Mouse (Mus musculus): Measurements from ENCODE around the gene Epha10. TPM values are rescaled to one million over a fixed set of nuclear protein-coding genes. Genes with fewer than 3 reads are reported as not detected.

Gene Epha10
- polyA plus RNA-seq, 2 experiments, result not detected

GRCm38 (mm10) chr4:124881341-124881908, 726 bp downstream of the Epha10 start:
- DNase-seq (ENCODE audit: low read depth in 3 of 3, low spot score in 3 of 3), result no peak
- Histone ChIP-seq H3K9me3 (ENCODE audit: control insufficient read depth, low read length) (no peaks in the 10 kb centered on the region), H3K36me3 (replicated peaks; ENCODE audit: control insufficient read depth, insufficient read depth, low read depth) (no peaks in the 10 kb centered on the region), H3K9ac (replicated peaks) (no peak overlapping the region), H3K4me2 (ENCODE audit: low read depth) (no peak overlapping the region; the same call in 1 of the 2 replicates), H3K4me3 (ENCODE audit: insufficient read depth in 1 of 2, low read depth in 2 of 2, low read length in 2 of 2) (no peak overlapping the region), H3K27me3 (ENCODE audit: control insufficient read depth, insufficient read depth, low read length) (peaks cover 40% of the 10 kb centered on the region), H3K27ac (no peak overlapping the region), H3K4me1 (replicated peaks; ENCODE audit: control insufficient read depth in 2 of 2, insufficient read depth in 2 of 2, low read length in 1 of 2) (no peaks in the 10 kb centered on the region)
- ATAC-seq (ENCODE audit: insufficient read depth), result no peak
- TF ChIP-seq CTCF (IDR thresholded peaks at IDR 0.05; ENCODE audit: low read depth), result no peak
- TF ChIP-seq EP300 (IDR thresholded peaks at IDR 0.05; ENCODE audit: low read depth), result no peak
- 2% methylated on average over 37 of the region's 37 CpGs for WGBS (ENCODE audit: insufficient replicate concordance)

GRCm38 (mm10) chr4:124882151-124882729, 1.5 kb downstream of the Epha10 start:
- Histone ChIP-seq H3K4me2 (ENCODE audit: low read depth) (no peak overlapping the region), H3K9me3 (ENCODE audit: control insufficient read depth, low read length) (no peaks in the 10 kb centered on the region), H3K27ac (no peak overlapping the region), H3K9ac (replicated peaks) (no peak overlapping the region), H3K4me1 (replicated peaks; ENCODE audit: control insufficient read depth in 2 of 2, insufficient read depth in 2 of 2, low read length in 1 of 2) (no peaks in the 10 kb centered on the region), H3K36me3 (replicated peaks; ENCODE audit: control insufficient read depth, insufficient read depth, low read depth) (no peaks in the 10 kb centered on the region), H3K27me3 (ENCODE audit: control insufficient read depth, insufficient read depth, low read length) (peaks cover 40% of the 10 kb centered on the region), H3K4me3 (ENCODE audit: insufficient read depth in 1 of 2, low read depth in 2 of 2, low read length in 2 of 2) (no peak overlapping the region)
- ATAC-seq (ENCODE audit: insufficient read depth), result no peak
- no peak for TF ChIP-seq CTCF (IDR thresholded peaks at IDR 0.05; ENCODE audit: low read depth)
- no peak for TF ChIP-seq EP300 (IDR thresholded peaks at IDR 0.05; ENCODE audit: low read depth)
- DNase-seq (ENCODE audit: low read depth in 3 of 3, low spot score in 3 of 3), result no peak
- 2% methylated on average over 37 of the region's 37 CpGs for WGBS (ENCODE audit: insufficient replicate concordance)

GRCm38 (mm10) chr4:124888702-124889101, 8.0 kb downstream of the Epha10 start:
- Histone ChIP-seq H3K27me3 (ENCODE audit: control insufficient read depth, insufficient read depth, low read length) (peaks cover 22% of the 10 kb centered on the region), H3K9ac (replicated peaks) (no peak overlapping the region), H3K9me3 (ENCODE audit: control insufficient read depth, low read length) (no peaks in the 10 kb centered on the region), H3K27ac (no peak overlapping the region), H3K4me2 (ENCODE audit: low read depth) (no peak overlapping the region), H3K4me3 (ENCODE audit: insufficient read depth in 1 of 2, low read depth in 2 of 2, low read length in 2 of 2) (no peak overlapping the region), H3K4me1 (replicated peaks; ENCODE audit: control insufficient read depth in 2 of 2, insufficient read depth in 2 of 2, low read length in 1 of 2) (no peaks in the 10 kb centered on the region), H3K36me3 (replicated peaks; ENCODE audit: control insufficient read depth, insufficient read depth, low read depth) (no peaks in the 10 kb centered on the region)
- ATAC-seq (ENCODE audit: insufficient read depth) (no peak), DNase-seq (ENCODE audit: low read depth in 3 of 3, low spot score in 3 of 3) (no peak)
- TF ChIP-seq EP300 (IDR thresholded peaks at IDR 0.05; ENCODE audit: low read depth), result no peak
- no peak for TF ChIP-seq CTCF (IDR thresholded peaks at IDR 0.05; ENCODE audit: low read depth)
- WGBS (ENCODE audit: insufficient replicate concordance), result 57% methylated on average over 7 of the region's 7 CpGs

DNA sequence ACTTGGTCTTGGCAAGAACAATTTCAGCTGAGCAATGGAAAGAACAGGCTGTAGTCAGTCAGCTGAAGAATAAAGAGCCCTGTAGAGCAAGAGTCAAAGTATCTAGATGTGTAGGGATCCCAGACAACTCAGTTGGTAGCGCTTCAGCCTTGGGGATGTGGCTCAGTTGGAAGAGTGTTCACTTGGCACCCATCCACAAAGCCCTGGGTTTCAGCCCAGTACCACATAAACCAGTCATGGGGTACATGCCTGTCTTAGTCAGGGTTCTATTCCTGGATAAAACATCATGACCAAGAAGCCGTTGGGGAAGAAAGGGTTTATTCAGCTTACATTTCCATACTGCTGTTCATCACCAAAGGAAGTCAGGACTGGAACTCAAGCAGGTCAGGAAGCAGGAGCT, 9.2 kb downstream of the Epha10 start:
- no peaks in the 10 kb centered on the region for H3K9me3 ChIP-seq (ENCODE audit: control insufficient read depth, low read length)
- TF ChIP-seq EP300 (IDR thresholded peaks at IDR 0.05; ENCODE audit: low read depth) (no peak), CTCF (IDR thresholded peaks at IDR 0.05; ENCODE audit: low read depth) (no peak)
- no peak for DNase-seq (ENCODE audit: low read depth in 3 of 3, low spot score in 3 of 3)
- no peaks in the 10 kb centered on the region for H3K4me1 ChIP-seq (replicated peaks; ENCODE audit: control insufficient read depth in 2 of 2, insufficient read depth in 2 of 2, low read length in 1 of 2)
- no peak overlapping the region for H3K4me3 ChIP-seq (ENCODE audit: insufficient read depth in 1 of 2, low read depth in 2 of 2, low read length in 2 of 2)
- H3K36me3 ChIP-seq (replicated peaks; ENCODE audit: control insufficient read depth, insufficient read depth, low read depth), result no peaks in the 10 kb centered on the region
- H3K9ac ChIP-seq (replicated peaks), result no peak overlapping the region
- no peak overlapping the region for H3K4me2 ChIP-seq (ENCODE audit: low read depth)
- 73% methylated on average over 2 of the region's 2 CpGs for WGBS (ENCODE audit: insufficient replicate concordance)
- ATAC-seq (ENCODE audit: insufficient read depth), result no peak
- peaks cover 32% of the 10 kb centered on the region for H3K27me3 ChIP-seq (ENCODE audit: control insufficient read depth, insufficient read depth, low read length)
- no peak overlapping the region for H3K27ac ChIP-seq

DNA sequence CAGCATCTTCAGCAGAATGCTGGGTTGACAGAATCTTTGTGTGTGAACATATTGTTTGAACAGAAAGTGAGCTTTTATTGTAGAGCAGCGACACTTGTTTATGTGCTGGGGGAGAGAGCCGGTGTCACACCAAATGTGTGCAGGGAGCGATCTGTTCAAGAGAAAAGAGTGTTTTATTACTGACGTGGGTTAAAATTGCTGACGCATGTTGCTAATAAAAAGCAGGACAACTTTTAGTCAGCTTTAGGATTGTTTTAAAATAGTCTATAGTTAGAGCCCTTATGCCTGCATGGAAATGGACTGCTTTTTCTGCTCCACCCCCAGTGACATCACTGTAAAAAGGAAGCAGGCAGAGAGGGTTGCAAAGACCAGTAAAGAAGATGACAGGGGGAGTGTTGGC, 10.1 kb downstream of the Epha10 start:
- no peaks in the 10 kb centered on the region for H3K36me3 ChIP-seq (replicated peaks; ENCODE audit: control insufficient read depth, insufficient read depth, low read depth)
- WGBS (ENCODE audit: insufficient replicate concordance), result 60% methylated on average over 5 of the region's 5 CpGs
- H3K27me3 ChIP-seq (ENCODE audit: control insufficient read depth, insufficient read depth, low read length), result peaks cover 35% of the 10 kb centered on the region
- no peaks in the 10 kb centered on the region for H3K9me3 ChIP-seq (ENCODE audit: control insufficient read depth, low read length)
- H3K9ac ChIP-seq (replicated peaks), result no peak overlapping the region
- no peak for DNase-seq (ENCODE audit: low read depth in 3 of 3, low spot score in 3 of 3)
- no peak for ATAC-seq (ENCODE audit: insufficient read depth)
- TF ChIP-seq CTCF (IDR thresholded peaks at IDR 0.05; ENCODE audit: low read depth) (no peak), EP300 (IDR thresholded peaks at IDR 0.05; ENCODE audit: low read depth) (no peak)
- no peak overlapping the region for H3K27ac ChIP-seq
- H3K4me3 ChIP-seq (ENCODE audit: insufficient read depth in 1 of 2, low read depth in 2 of 2, low read length in 2 of 2), result no peak overlapping the region
- H3K4me2 ChIP-seq (ENCODE audit: low read depth), result no peak overlapping the region
- no peaks in the 10 kb centered on the region for H3K4me1 ChIP-seq (replicated peaks; ENCODE audit: control insufficient read depth in 2 of 2, insufficient read depth in 2 of 2, low read length in 1 of 2)

All from liver, embryonic 14.5 days (tissue).